Mouse (Mus musculus) retina, embryonic 14.5 days (tissue): Measurements from ENCODE around the gene Zswim8.

ENCODE experiments used
- DNase-seq: peaks from one replicate; pipeline ENCODE4 v3.0.0-alpha.2; 2015; ENCODE audit warnings: low spot score

Zswim8 gene

GRCm38 (mm10) chr14:20771941-20772340 lies 64.6 kb downstream of the Zswim8 start:
- no peak for DNase-seq

GRCm38 (mm10) chr14:20772808-20773207 lies 65.5 kb downstream of the Zswim8 start:
- DNase-seq, result no peak
